Mouse (Mus musculus): ENCODE measurements around the gene Abr. TPM values are rescaled to one million over a fixed set of nuclear protein-coding genes. Genes with fewer than 3 reads are reported as not detected.

Abr gene
- polyA plus RNA-seq (2014; fragmentation: Nextera tagmentation; extraction: Ambion mirVana), result 31.9 and 32.3 TPM in 2 replicates

DNA sequence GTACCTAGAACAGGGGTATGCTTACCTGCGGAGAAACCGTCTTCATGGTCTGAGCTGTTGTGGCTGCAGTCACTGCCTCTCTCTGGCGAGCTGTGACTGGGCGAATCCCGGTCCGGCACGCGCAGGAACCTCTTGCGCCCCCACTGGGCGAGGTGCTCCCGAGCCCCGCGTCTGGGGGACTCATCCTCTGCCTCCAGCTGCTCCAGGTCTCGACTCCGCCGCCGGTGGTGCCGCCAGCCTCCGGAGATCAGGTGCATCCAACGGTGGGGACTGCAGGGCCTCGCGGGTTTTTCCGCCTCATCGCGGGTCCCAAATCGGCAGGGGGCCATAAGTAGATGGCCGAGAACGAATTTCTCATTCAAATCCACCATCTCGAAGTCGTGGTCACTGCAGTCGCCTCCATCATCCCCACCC, at the start of gene Abr:
Gene Abr, minus strand, starts transcription at position 163 of the 414 bp plus-strand sequence.
- Histone ChIP-seq H3K27me3 (ENCODE audit: control insufficient read depth, insufficient read depth, low read length) (peaks cover 11% of the 10 kb centered on the region), H3K9ac (replicated peaks; ENCODE audit: low read length) (peak within 1 kb of the TSS; percentile 77), H3K36me3 (replicated peaks; ENCODE audit: control insufficient read depth, insufficient read depth, low read depth, low read length) (no peaks in the 10 kb centered on the region), H3K4me3 (ENCODE audit: low read depth, low read length) (peak within 1 kb of the TSS; percentile 64), H3K27ac (replicated peaks; ENCODE audit: low read depth, low read length) (no peak within 1 kb of the TSS), H3K4me1 (ENCODE audit: control insufficient read depth, insufficient read depth, low read length) (peaks cover 5% of the 10 kb centered on the region), H3K9me3 (replicated peaks; ENCODE audit: control insufficient read depth, low read length) (no peaks in the 10 kb centered on the region), H3K4me2 (ENCODE audit: low read depth, low read length) (peak within 1 kb of the TSS; percentile 100)
- peak; percentile 51 for ATAC-seq (replicated peaks; ENCODE audit: insufficient number of reproducible peaks, low FRiP score, low TSS enrichment, low read depth)
- DNase-seq (ENCODE audit: low spot score), result peak; percentile 75
- WGBS, result 1% methylated on average over 31 of the region's 31 CpGs

DNA sequence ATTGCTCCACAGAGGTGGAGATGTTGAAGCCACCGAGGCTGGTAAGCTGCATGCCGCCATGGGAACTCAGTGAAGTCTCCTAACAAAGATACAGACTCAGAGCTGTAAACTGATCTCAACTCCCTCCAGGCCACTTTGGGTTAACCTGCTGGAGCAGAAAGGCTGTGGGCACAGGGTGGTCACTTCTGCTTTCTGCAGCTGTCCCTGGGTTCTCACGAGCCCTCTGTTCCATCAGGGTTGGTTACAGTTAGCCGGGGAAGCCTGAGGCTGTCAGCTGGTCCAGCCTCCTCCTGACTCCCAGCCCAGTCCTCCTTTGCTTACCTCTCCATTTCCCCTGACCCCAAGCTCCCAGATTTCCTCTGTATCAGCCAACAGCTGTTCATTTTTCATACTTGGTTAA, 45.7 kb upstream of the Abr start:
- DNase-seq (ENCODE audit: low spot score), result no peak
- Histone ChIP-seq H3K4me2 (ENCODE audit: low read depth, low read length) (no peak overlapping the region), H3K27ac (replicated peaks; ENCODE audit: low read depth, low read length) (no peak overlapping the region), H3K4me3 (ENCODE audit: low read depth, low read length) (no peak overlapping the region), H3K9me3 (replicated peaks; ENCODE audit: control insufficient read depth, low read length) (no peaks in the 10 kb centered on the region), H3K4me1 (ENCODE audit: control insufficient read depth, insufficient read depth, low read length) (peaks cover 6% of the 10 kb centered on the region; the same call in 1 of the 2 replicates), H3K27me3 (ENCODE audit: control insufficient read depth, insufficient read depth, low read length) (peaks cover 46% of the 10 kb centered on the region), H3K36me3 (replicated peaks; ENCODE audit: control insufficient read depth, insufficient read depth, low read depth, low read length) (no peaks in the 10 kb centered on the region), H3K9ac (replicated peaks; ENCODE audit: low read length) (no peak overlapping the region)
- 18% methylated on average over 4 of the region's 4 CpGs for WGBS
- ATAC-seq (replicated peaks; ENCODE audit: insufficient number of reproducible peaks, low FRiP score, low TSS enrichment, low read depth), result no peak

DNA sequence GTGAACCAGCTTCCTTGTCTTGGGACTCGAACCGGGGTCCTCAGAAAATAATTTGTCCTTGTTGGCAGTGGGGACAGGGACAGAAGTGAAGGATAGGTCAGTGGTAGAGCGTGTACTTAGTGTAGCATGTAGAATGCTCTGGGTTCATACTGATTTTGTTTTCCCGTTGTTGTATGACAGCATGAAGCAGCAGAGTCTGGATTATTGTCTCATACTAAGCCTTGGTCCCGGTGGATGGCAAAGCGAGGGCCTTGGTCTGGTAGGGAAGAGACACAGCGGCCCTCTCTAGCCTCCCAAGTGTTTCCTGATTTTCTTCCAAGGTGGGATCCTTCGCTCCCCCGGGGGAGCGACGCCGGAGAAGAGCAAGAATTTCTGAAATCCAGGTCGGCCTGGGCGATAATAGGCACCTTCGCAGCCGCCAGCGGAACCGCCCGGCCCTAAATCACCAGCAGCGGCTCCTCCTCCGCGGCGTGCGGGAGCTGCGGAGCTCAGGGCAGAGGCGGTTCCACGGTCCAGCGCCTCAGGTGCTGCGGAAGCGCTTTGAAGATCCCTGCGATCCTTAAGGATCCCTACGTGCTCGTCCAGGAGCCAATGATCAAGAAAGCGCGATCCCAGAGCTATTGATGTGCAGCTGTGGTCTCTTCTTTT, 44.0 kb upstream of the Abr start:
- H3K4me3 ChIP-seq (ENCODE audit: low read depth, low read length), result peak overlapping the region; percentile 20
- no peak overlapping the region for H3K27ac ChIP-seq (replicated peaks; ENCODE audit: low read depth, low read length)
- WGBS, result 6% methylated on average over 35 of the region's 35 CpGs
- peaks cover 33% of the 10 kb centered on the region for H3K27me3 ChIP-seq (ENCODE audit: control insufficient read depth, insufficient read depth, low read length)
- no peaks in the 10 kb centered on the region for H3K36me3 ChIP-seq (replicated peaks; ENCODE audit: control insufficient read depth, insufficient read depth, low read depth, low read length)
- no peak overlapping the region for H3K9ac ChIP-seq (replicated peaks; ENCODE audit: low read length)
- H3K4me1 ChIP-seq (ENCODE audit: control insufficient read depth, insufficient read depth, low read length), result no peaks in the 10 kb centered on the region
- peak overlapping the region; percentile 32 for H3K4me2 ChIP-seq (ENCODE audit: low read depth, low read length)
- no peaks in the 10 kb centered on the region for H3K9me3 ChIP-seq (replicated peaks; ENCODE audit: control insufficient read depth, low read length)
- no peak for ATAC-seq (replicated peaks; ENCODE audit: insufficient number of reproducible peaks, low FRiP score, low TSS enrichment, low read depth)
- peak; percentile 36 for DNase-seq (ENCODE audit: low spot score)

DNA sequence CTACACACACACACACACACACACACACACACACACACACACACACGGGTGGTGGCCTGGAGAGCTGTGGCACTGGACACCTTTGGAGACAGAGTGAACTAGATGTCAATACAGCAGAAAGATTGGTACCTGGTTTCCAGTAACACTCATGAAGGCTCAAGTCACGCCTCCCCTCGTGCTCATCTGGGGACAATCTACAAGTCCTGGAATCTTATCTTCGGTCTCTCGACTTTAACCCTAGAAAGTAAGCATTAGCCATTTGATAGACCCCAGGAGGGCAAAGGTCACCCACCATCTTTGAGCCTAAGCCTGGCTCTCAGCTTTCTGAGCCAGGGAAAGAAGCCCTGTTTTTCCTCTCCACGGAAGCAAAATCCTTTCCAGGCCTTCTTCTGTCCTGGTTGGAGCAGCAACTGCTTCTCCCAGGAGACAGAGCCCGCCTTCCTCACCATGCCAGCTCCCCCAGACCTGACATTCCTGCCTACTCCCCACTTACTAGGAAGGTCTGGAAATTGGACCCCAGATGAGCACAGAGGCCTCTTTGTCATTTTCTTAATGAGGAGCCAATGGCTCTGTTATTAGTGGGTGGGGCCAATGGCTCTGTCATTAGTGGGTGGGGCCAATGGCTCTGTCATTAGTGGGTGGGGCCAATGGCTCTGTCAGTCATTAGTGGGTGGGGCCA, 39.8 kb upstream of the Abr start:
- WGBS, result 47% methylated on average over 7 of the region's 7 CpGs
- Histone ChIP-seq H3K27me3 (ENCODE audit: control insufficient read depth, insufficient read depth, low read length) (peaks cover 16% of the 10 kb centered on the region), H3K4me1 (ENCODE audit: control insufficient read depth, insufficient read depth, low read length) (no peaks in the 10 kb centered on the region), H3K9me3 (replicated peaks; ENCODE audit: control insufficient read depth, low read length) (no peaks in the 10 kb centered on the region), H3K4me3 (ENCODE audit: low read depth, low read length) (no peak overlapping the region), H3K27ac (replicated peaks; ENCODE audit: low read depth, low read length) (no peak overlapping the region), H3K9ac (replicated peaks; ENCODE audit: low read length) (no peak overlapping the region), H3K4me2 (ENCODE audit: low read depth, low read length) (no peak overlapping the region), H3K36me3 (replicated peaks; ENCODE audit: control insufficient read depth, insufficient read depth, low read depth, low read length) (no peaks in the 10 kb centered on the region)
- DNase-seq (ENCODE audit: low spot score), result no peak
- no peak for ATAC-seq (replicated peaks; ENCODE audit: insufficient number of reproducible peaks, low FRiP score, low TSS enrichment, low read depth)

DNA sequence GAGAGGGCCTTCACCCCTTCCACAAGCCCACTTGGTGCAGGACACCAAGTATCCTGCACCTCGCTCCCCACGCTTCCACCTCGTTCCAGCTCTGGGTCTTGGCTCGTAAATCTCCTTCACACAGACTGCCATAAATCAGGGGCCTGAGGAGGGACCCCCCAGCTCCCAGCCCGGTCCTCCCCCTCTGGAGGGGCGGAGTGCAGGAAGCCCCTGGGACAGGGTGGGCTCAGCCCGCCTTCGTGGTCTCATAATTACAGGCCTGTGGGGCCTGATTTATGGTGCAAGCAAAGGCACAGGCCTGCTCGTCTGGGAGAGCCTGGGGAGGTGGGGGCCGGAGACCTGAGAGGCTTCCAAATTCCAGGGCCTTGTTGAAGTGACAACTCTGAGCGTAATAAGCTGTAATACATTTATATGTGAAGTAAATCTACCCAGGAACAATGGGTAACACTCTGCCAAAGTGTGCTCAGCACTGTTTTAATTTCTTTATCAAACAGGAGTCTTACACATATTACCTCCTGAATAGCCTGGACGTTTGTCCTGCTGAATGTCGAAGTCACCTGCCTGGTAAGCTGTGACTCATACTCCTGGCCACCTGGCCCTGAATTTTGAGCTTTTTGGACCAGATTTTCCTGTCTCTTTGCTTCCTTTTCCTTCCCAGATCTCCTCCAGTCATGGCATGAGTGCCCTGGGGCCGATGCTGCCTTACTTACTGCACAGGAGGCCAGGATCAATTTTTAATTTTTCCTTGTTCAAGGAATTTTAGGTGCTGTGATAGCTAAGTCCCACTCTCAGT, 37.2 kb upstream of the Abr start:
- 68% methylated on average over 14 of the region's 14 CpGs for WGBS
- DNase-seq (ENCODE audit: low spot score) (no peak), ATAC-seq (replicated peaks; ENCODE audit: insufficient number of reproducible peaks, low FRiP score, low TSS enrichment, low read depth) (no peak)
- Histone ChIP-seq H3K9ac (replicated peaks; ENCODE audit: low read length) (no peak overlapping the region), H3K4me3 (ENCODE audit: low read depth, low read length) (no peak overlapping the region), H3K4me1 (ENCODE audit: control insufficient read depth, insufficient read depth, low read length) (no peaks in the 10 kb centered on the region), H3K36me3 (replicated peaks; ENCODE audit: control insufficient read depth, insufficient read depth, low read depth, low read length) (no peaks in the 10 kb centered on the region), H3K9me3 (replicated peaks; ENCODE audit: control insufficient read depth, low read length) (no peaks in the 10 kb centered on the region), H3K4me2 (ENCODE audit: low read depth, low read length) (no peak overlapping the region), H3K27me3 (ENCODE audit: control insufficient read depth, insufficient read depth, low read length) (no peaks in the 10 kb centered on the region), H3K27ac (replicated peaks; ENCODE audit: low read depth, low read length) (no peak overlapping the region)

DNA sequence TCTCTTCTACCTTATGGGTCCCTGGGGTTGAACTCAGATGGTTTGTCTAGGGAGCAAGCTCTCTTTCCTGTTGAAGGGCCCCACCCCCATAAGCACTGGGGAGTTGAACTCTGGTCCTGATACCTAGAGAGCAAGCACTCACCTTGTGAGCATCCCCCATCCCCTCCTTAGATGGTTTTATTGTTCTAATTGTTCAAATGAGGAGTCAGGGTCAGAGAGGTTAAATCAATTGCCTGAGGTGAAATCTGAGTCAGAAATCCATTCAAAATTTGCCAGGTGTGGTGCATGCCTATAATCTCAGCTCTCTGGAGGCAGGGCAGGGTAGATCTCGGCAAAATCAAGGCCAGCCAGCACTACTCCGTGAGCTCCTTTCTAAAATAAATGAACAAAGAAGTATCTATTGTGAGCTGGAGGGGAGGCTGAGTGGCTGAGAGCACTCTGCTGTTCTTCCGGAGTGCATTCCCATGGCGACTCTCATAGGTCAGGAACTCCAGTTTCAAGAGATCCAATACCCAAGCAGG, 35.4 kb upstream of the Abr start:
- ATAC-seq (replicated peaks; ENCODE audit: insufficient number of reproducible peaks, low FRiP score, low TSS enrichment, low read depth) (no peak), DNase-seq (ENCODE audit: low spot score) (no peak)
- no peaks in the 10 kb centered on the region for H3K4me1 ChIP-seq (ENCODE audit: control insufficient read depth, insufficient read depth, low read length)
- H3K4me2 ChIP-seq (ENCODE audit: low read depth, low read length), result no peak overlapping the region
- 23% methylated on average over 4 of the region's 4 CpGs for WGBS
- H3K4me3 ChIP-seq (ENCODE audit: low read depth, low read length), result no peak overlapping the region
- no peak overlapping the region for H3K27ac ChIP-seq (replicated peaks; ENCODE audit: low read depth, low read length)
- no peak overlapping the region for H3K9ac ChIP-seq (replicated peaks; ENCODE audit: low read length)
- no peaks in the 10 kb centered on the region for H3K27me3 ChIP-seq (ENCODE audit: control insufficient read depth, insufficient read depth, low read length)
- no peaks in the 10 kb centered on the region for H3K36me3 ChIP-seq (replicated peaks; ENCODE audit: control insufficient read depth, insufficient read depth, low read depth, low read length)
- H3K9me3 ChIP-seq (replicated peaks; ENCODE audit: control insufficient read depth, low read length), result no peaks in the 10 kb centered on the region

DNA sequence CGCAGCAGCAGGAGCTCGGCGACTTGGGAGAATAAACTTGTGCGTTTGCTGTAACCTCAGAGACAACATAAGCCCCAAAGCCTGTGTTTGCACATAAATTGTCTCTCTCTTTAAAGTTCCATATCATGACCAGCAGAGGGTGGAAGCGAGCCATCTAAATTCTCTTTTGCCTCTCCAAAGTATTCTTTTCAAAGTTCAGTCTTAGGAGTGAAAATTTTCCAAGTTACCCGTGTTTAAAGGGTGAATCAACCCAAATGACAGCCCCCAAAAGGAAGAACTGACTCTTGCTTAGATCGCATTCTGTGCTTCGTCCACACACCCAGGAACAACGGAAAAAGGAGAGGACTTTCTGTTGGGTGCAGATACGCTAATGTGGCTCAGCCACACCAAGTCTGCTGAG, 33.0 kb upstream of the Abr start:
- no peaks in the 10 kb centered on the region for H3K27me3 ChIP-seq (ENCODE audit: control insufficient read depth, insufficient read depth, low read length)
- ATAC-seq (replicated peaks; ENCODE audit: insufficient number of reproducible peaks, low FRiP score, low TSS enrichment, low read depth) (no peak), DNase-seq (ENCODE audit: low spot score) (peak; percentile 82)
- H3K4me1 ChIP-seq (ENCODE audit: control insufficient read depth, insufficient read depth, low read length), result no peaks in the 10 kb centered on the region
- no peak overlapping the region for H3K4me3 ChIP-seq (ENCODE audit: low read depth, low read length)
- no peaks in the 10 kb centered on the region for H3K36me3 ChIP-seq (replicated peaks; ENCODE audit: control insufficient read depth, insufficient read depth, low read depth, low read length)
- H3K27ac ChIP-seq (replicated peaks; ENCODE audit: low read depth, low read length), result no peak overlapping the region
- 5% methylated on average over 10 of the region's 10 CpGs for WGBS
- no peak overlapping the region for H3K4me2 ChIP-seq (ENCODE audit: low read depth, low read length)
- no peaks in the 10 kb centered on the region for H3K9me3 ChIP-seq (replicated peaks; ENCODE audit: control insufficient read depth, low read length)
- peak overlapping the region; percentile 30 for H3K9ac ChIP-seq (replicated peaks; ENCODE audit: low read length)

Measured in embryonic facial prominence, embryonic 11.5 days (tissue).